In genomic region chr16:89954114-89954513, GRCm38 (mm10) we compare ENCODE assay signal across 16 mouse cellular contexts.
DNase-seq lines count a peak whose midpoint lies in the region; ATAC-seq lines count a peak whose summit lies in the region.
"Had no signal": no experiment of that assay in that cellular context is flagged by ENCODE, and none has a peak within 500 bp of the region (broad histone marks: within the 10 kb centered on the region; RNA-seq: fewer than 3 reads in every experiment).

No protein-coding gene starts in this region.

- peaks cover 16% of the 10 kb centered on the region for H3K4me1 ChIP-seq in kidney, embryonic 16.5 days (ENCODE audit: insufficient read depth, low read length)
- H3K4me1 ChIP-seq in embryonic facial prominence, embryonic 10.5 days: peaks cover 66% of the 10 kb centered on the region
- peaks cover 8% of the 10 kb centered on the region for H3K4me1 ChIP-seq in intestine, embryonic 14.5 days (replicated peaks; ENCODE audit: control insufficient read depth, insufficient read depth, low read length)
- H3K4me1 ChIP-seq in stomach, embryonic 14.5 days (ENCODE audit: control insufficient read depth, insufficient read depth, low read length): 0 out of 2 replicates have a peak, but pooled peaks cover 12% of the 10 kb centered on the region

- peak overlapping the region; percentile 72 for H3K27ac ChIP-seq in kidney, embryonic 16.5 days (ENCODE audit: low read length)
- H3K27ac ChIP-seq in embryonic facial prominence, embryonic 10.5 days (replicated peaks): peak overlapping the region; percentile 66
- H3K27ac ChIP-seq in intestine, embryonic 14.5 days (ENCODE audit: low read depth): no peak overlapping the region
- peak overlapping the region; percentile 48; the same call in 1 of the 2 replicates for H3K27ac ChIP-seq in stomach, embryonic 14.5 days (ENCODE audit: low read length)
- H3K27ac ChIP-seq: hindbrain, embryonic 15.5 days; left cerebral cortex, adult 2 months; midbrain, embryonic 13.5 days had no signal

- 0 out of 2 replicates have a peak, but pooled peaks have one; percentile 25 for ATAC-seq in kidney, embryonic 16.5 days (ENCODE audit: low FRiP score, low TSS enrichment)
- ATAC-seq in intestine, embryonic 14.5 days (replicated peaks; ENCODE audit: low FRiP score, low TSS enrichment, low read depth): peak; percentile 63; the same call in 1 of the 2 replicates
- no peak for ATAC-seq in stomach, embryonic 14.5 days (ENCODE audit: insufficient number of reproducible peaks, insufficient read depth, low FRiP score, low read depth)
- ATAC-seq: forebrain, postnatal 0 days; midbrain, embryonic 13.5 days had no signal

- 70% methylated on average over 1 of the region's 1 CpGs for WGBS in kidney, embryonic 16.5 days
- WGBS in embryonic facial prominence, embryonic 10.5 days: 87% methylated on average over 1 of the region's 1 CpGs
- 79% methylated on average over 1 of the region's 1 CpGs for WGBS in intestine, embryonic 14.5 days
- 89% methylated on average over 1 of the region's 1 CpGs for WGBS in stomach, embryonic 14.5 days

- H3K4me3 ChIP-seq in kidney, embryonic 16.5 days (ENCODE audit: low read length): no peak overlapping the region
- no peak overlapping the region for H3K4me3 ChIP-seq in embryonic facial prominence, embryonic 10.5 days
- H3K4me3 ChIP-seq in intestine, embryonic 14.5 days (ENCODE audit: low read depth, low read length): no peak overlapping the region
- no peak overlapping the region for H3K4me3 ChIP-seq in stomach, embryonic 14.5 days (ENCODE audit: low read depth, low read length)
- H3K4me3 ChIP-seq: erythroblast, embryonic 14.5 days; hindbrain, embryonic 15.5 days; left cerebral cortex, adult 2 months; midbrain, embryonic 13.5 days; myocyte had no signal

- DNase-seq in kidney, postnatal 10 days: no peak
- DNase-seq in embryonic facial prominence, embryonic 10.5 days (ENCODE audit: low spot score): no peak
- no peak for DNase-seq in intestine, embryonic 14.5 days (ENCODE audit: low spot score)
- DNase-seq in gastrocnemius, adult 8-10 months (ENCODE audit: low spot score in 2 of 2): no peak
- DNase-seq in gastrocnemius, postnatal 4 days (ENCODE audit: low spot score in 2 of 2): no peak
- DNase-seq: cerebellum, postnatal 10 days; forebrain, postnatal 0 days; gastrocnemius, postnatal 10 days; heart, postnatal 10 days had no signal

- no peaks in the 10 kb centered on the region for H3K27me3 ChIP-seq in kidney, embryonic 16.5 days (ENCODE audit: insufficient read depth, low read length)
- no peaks in the 10 kb centered on the region for H3K27me3 ChIP-seq in embryonic facial prominence, embryonic 10.5 days (replicated peaks; ENCODE audit: low read depth, poor library complexity, severe bottlenecking)
- H3K27me3 ChIP-seq in intestine, embryonic 14.5 days (replicated peaks; ENCODE audit: control insufficient read depth, insufficient read depth, low read length): no peaks in the 10 kb centered on the region
- H3K27me3 ChIP-seq in stomach, embryonic 14.5 days (ENCODE audit: control insufficient read depth, insufficient read depth, low read length): no peaks in the 10 kb centered on the region
- H3K27me3 ChIP-seq: hindbrain, embryonic 15.5 days; midbrain, embryonic 13.5 days had no signal

- no peak overlapping the region for H3K9ac ChIP-seq in kidney, embryonic 16.5 days (replicated peaks; ENCODE audit: low read length)
- no peak overlapping the region for H3K9ac ChIP-seq in intestine, embryonic 14.5 days (ENCODE audit: low read length)
- no peak overlapping the region for H3K9ac ChIP-seq in stomach, embryonic 14.5 days (replicated peaks; ENCODE audit: low read depth, low read length)
- H3K9ac ChIP-seq: forebrain, postnatal 0 days; hindbrain, embryonic 15.5 days; midbrain, embryonic 13.5 days had no signal

- H3K4me2 ChIP-seq in kidney, embryonic 16.5 days (replicated peaks; ENCODE audit: low read depth, low read length): no peak overlapping the region
- no peak overlapping the region for H3K4me2 ChIP-seq in intestine, embryonic 14.5 days (ENCODE audit: low read length)
- H3K4me2 ChIP-seq in stomach, embryonic 14.5 days (replicated peaks; ENCODE audit: low read depth, low read length): no peak overlapping the region
- H3K4me2 ChIP-seq: hindbrain, embryonic 15.5 days; midbrain, embryonic 13.5 days had no signal

- H3K36me3 ChIP-seq in kidney, embryonic 16.5 days (ENCODE audit: insufficient read depth, low read length): no peaks in the 10 kb centered on the region
- H3K36me3 ChIP-seq in embryonic facial prominence, embryonic 10.5 days (replicated peaks): peaks cover 17% of the 10 kb centered on the region
- no peaks in the 10 kb centered on the region for H3K36me3 ChIP-seq in intestine, embryonic 14.5 days (ENCODE audit: control insufficient read depth, insufficient read depth, low read length)
- H3K36me3 ChIP-seq in stomach, embryonic 14.5 days (ENCODE audit: control insufficient read depth, insufficient read depth, low read length): no peaks in the 10 kb centered on the region
- H3K36me3 ChIP-seq: hindbrain, embryonic 15.5 days had no signal

- H3K9me3 ChIP-seq in kidney, embryonic 16.5 days (ENCODE audit: low read length): no peaks in the 10 kb centered on the region
- no peaks in the 10 kb centered on the region for H3K9me3 ChIP-seq in embryonic facial prominence, embryonic 10.5 days
- no peaks in the 10 kb centered on the region for H3K9me3 ChIP-seq in intestine, embryonic 14.5 days (ENCODE audit: control insufficient read depth, low read length)
- no peaks in the 10 kb centered on the region for H3K9me3 ChIP-seq in stomach, embryonic 14.5 days (ENCODE audit: control insufficient read depth, low read depth, low read length)
- H3K9me3 ChIP-seq: hindbrain, embryonic 15.5 days; midbrain, embryonic 13.5 days had no signal
